Mouse (Mus musculus) cerebellum, postnatal 10 days (tissue): ENCODE measurements around the gene Gm20388.
"Not testable (repeated sequence)": the region's sequence is repeated elsewhere in the genome, so short reads cannot be mapped to it uniquely, and the experiment has no call there.

ENCODE experiments used
- DNase-seq, 2 experiments: peaks; one replicate each; pipeline ENCODE4 v3.0.0; 2021; ENCODE audit warnings: mixed read lengths in 2 of 2

The Gm20388 gene

DNA sequence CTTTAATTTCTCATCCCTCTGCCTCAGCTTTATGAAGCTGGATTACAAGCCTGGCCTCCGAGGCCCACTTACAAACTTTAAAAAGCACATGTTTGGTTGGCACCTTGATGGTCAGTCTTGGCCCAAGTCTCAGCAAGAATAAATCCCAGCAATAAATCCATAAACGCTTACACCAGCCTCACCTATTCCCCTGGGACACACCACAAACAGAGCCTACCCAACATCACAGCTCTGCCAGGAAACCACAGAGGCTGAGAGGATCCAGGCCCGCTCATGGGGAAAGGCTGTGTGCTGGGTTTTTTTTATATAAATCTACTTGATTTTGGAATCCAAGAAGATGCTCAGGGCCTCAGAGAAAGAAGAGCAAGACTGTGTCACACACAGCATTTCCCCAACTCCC is 1665.0 kb downstream of the Gm20388 start:
- no peak for DNase-seq

DNA sequence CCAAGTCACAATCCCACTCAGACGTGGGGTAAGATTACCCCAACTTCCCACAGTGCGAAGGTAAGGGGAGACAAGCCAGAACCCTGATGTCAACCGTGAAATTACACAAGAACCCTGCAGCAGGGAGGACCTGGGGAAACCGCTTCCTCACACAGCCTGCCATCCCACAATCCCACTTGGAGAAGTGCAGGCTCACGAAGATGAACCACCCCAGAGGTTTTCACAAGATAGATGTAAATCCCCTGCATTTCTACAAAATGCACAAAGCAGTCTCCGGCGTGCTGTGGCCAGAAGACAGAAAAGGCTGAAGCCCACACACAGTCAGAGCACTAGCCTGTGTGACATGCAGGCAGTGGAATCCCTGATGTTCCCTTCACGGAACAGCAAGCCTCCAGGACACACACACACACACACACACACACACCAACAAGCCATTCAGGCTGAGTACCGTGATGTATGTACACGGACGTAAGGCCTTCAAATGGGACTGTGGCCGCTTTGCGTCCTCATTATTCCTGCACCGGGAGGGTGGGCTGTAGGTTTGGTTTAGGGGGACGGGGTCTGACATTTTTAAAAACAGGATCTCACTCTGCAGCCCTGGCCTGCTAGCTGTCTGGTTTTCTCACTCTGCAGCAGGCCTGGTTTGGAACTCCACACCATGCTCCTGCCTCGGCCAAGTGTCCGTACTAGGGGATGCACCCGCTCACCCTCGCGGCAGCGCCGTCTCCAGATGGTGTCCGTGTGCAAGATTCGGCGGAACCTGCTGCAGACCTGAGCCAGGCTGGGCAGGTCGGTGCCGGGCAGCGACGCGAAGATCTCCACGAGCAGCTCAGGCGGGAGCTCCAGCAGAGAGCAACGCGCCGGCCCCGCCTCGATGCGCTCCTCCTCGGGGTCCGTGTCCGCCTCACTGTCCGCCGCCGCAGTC is 1667.4 kb downstream of the Gm20388 start:
- peak; percentile 44 to 48 for DNase-seq

DNA sequence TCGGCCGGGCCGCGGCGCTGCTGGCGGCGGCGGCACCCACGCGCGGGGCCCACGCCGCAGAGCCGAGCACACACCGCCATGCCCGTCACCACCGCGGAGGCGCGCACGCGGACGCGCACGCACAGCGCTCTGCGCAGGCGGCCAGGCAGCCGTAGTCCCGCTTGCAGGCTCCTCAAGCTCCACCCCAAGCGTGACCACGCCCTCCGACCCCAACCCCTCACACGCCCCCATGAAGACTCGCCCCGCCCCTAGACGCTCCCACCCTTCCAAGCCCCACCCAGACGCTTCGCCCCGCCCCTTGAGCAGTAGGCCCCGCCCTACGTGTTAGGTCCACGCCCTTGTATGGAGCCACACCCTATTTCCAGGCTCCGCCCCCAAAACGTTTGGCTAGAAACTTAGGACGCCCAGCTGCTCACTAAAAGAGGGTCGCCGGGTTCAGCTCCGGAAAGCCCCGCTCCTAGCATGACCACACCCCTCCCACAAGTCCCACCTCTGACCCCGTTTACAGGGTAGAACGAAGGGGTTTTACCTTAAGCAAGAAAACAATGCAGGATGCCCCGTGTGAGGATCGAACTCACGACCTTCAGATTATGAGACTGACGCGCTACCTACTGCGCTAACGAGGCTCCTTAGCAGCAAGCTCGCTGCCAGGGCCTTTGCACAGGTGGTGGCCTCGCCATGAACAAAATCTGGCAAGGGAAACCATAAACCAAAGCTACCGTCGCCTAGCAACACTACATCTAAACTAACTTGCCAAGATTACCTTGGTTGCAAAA is 1668.2 kb downstream of the Gm20388 start, which contains the start of gene Fbxo31:
TSS of gene Fbxo31 (minus strand) at position 131 of the 776 bp plus-strand sequence.
- peak; percentile 96 to 98 for DNase-seq

DNA sequence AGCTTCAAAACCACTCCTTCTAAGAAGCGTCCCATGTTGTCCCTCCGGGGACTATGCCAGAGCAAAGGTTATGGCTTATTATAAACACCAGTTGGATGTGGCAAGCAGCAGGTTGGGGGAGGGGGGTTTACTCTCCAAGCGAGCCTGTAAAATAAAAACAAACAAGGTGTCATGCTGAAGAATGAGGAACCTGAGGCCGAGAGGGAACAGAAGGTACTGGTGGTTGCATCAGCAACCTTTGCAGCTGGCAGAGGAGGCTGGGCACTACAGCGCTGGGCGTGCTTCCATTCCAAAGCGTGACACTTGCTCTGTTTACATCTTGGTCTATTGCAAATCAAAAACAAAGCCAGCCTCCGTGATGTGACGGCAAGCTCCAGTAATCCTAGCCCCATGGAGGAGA is 1669.8 kb downstream of the Gm20388 start:
- no peak for DNase-seq

DNA sequence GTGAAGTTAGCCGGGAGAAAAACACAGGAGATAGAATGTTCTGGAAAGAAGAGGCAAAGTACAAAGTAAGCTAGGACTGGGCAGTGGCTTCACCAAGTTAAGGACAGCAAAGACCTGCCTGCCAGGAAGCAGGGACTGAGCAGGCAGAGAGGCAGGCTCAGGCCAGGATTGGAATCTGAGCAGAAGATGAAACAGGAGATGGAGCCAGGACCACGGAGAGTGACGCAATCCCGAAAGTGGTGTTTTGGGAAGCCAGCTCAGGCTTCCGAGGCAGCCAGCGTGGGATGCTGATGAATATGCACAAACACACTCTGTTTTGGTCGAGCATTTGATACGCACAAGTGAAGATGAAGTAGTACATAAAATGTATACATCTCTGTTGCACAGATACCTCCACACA is 1673.0 kb downstream of the Gm20388 start:
- no peak for DNase-seq

DNA sequence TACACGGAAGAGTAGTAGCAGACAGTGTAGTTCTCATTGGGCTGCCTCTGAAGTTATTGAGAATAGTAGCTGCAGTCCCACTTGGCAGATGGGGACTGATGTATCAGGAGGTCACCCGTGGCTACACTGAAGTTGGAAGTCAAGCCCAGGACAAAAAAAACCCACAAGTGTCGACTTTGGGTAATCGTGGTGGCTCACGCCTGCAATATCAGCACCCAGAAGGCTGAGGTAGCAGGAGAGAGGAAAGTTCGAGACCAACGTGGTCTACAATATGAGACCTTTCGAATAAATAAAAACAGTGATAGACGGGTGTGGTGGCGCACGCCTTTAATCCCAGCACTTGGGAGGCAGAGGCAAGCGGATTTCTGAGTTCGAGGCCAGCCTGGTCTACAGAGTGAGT is 1674.1 kb downstream of the Gm20388 start:
- DNase-seq, result no peak

DNA sequence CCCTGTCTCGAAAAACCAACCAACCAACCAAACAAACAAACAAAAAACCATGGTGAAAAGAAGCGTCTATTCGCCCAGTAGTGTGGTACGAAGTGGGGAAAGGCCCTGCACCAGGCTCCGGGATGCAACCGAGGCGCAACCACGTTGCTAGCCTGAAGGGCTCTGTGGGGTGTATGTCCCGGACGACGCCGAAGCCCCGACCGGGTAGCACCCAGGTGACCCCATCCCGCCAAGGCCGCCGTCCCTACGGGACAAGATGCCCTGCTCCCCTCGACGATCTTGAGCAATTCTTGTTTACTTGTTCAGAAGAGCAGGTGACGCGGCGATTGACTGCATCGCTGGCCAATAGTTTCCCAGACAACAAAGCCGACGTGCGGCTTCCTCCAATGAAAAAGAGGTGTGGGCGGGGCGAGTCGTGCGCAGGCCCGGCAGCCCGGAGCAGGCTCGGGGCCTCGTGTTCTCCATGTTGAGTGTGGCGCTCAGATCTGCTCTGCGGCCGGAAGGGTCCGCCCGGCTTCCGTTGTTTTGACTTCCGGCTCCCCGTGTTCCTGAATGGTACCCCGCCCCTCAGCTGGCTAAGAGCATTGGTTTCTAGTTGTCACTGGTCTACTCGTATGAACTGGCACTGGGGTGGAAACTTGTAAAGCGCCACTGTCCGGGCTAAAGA is 1674.7 kb downstream of the Gm20388 start:
- peak; percentile 100 for DNase-seq

DNA sequence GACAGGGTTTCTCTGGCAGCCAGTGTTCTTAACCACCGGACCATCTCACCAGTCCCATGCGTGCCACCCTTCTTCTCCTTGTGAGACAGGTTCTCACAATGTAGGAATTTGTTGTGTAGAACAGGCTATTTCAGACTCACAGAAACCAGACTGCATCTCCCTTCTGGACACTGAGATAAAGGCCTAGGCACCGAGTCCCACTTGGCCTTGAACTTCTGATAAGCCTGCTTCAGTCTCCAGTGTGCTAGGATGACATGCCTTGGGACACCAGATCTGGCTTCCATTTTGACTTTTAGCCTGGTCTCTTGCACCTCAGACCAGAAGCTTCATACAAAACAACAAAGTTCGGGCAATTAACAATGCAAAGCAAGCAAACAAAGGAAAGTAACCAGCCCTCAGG is 1678.1 kb downstream of the Gm20388 start:
- DNase-seq, result no peak

DNA sequence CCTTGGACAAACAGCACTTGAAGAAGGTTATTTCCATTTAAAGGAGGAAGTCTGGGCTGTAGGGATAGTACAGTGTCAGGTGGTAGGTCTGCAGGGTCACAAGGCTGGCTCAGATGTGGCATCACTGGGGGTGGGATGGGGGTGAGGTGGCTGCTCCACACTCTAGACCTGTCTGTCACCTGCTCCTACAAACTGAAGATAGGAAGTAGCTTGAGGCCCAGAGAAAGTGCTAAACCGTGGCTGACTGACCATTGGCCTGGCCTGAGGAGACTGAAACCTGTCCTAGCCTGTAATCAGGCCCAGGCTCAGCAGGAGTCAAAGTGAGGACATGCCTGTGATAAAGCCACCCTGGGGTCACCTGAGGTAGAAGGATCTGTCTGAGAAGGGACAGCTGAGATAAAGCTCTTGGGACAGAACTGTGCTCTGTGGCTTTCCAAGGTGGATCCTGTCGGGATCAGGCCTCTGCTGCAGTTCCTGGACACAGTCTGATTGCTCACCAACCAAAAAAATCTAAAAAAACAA is 1678.6 kb downstream of the Gm20388 start:
- DNase-seq, result peak in 1 of 2 experiments; percentile 44

DNA sequence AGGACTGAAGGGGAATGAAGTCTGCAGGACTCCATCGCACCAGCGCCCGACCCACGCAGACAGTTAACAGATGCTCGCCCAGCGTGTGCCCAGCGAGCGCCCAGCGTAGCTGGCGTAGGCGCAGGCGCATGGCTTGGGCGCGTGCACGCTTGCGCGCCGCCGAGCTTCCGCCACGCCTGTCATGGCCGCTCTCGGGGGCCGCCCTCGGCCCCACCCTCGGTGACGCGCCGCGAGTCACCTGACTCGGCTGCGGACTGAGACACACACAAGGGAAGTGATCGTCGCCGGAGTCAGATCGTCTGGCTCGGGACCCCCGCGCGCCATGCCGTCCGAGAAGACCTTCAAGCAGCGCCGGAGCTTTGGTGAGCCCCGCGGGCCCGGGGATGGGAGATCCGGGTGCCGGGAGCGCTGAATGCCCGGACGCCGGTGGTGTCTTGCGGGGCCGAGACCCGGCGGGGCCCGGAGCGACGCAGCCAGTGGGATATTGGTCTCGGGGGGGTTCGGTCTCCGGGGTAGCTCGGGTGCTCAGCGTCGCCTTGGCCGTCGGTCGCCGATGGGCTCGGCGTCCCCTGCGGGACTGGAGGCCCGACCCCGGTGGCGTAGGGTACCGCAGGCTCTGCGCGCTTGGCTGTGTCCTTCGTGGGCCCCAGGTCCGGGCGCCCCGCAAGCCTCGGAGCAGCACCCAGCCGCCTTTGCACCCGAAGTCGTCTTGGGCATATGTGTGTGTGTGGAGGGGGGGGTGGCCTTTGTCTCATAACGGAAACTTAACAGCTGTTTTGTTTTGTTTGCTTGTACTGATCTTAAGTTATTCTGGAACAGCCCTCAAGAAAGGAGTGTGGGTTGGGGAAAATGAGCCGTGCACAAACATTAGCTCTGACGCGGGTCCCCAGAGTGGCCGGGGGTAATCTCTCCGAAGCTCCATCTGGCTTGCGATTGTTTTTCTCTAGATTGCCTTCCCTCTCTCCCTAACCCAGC is 1679.8 kb downstream of the Gm20388 start, which contains the start of gene Map1lc3b:
TSS of gene Map1lc3b (plus strand) at position 159 of the 975 bp plus-strand sequence.
- DNase-seq, result peak; percentile 98 to 99

DNA sequence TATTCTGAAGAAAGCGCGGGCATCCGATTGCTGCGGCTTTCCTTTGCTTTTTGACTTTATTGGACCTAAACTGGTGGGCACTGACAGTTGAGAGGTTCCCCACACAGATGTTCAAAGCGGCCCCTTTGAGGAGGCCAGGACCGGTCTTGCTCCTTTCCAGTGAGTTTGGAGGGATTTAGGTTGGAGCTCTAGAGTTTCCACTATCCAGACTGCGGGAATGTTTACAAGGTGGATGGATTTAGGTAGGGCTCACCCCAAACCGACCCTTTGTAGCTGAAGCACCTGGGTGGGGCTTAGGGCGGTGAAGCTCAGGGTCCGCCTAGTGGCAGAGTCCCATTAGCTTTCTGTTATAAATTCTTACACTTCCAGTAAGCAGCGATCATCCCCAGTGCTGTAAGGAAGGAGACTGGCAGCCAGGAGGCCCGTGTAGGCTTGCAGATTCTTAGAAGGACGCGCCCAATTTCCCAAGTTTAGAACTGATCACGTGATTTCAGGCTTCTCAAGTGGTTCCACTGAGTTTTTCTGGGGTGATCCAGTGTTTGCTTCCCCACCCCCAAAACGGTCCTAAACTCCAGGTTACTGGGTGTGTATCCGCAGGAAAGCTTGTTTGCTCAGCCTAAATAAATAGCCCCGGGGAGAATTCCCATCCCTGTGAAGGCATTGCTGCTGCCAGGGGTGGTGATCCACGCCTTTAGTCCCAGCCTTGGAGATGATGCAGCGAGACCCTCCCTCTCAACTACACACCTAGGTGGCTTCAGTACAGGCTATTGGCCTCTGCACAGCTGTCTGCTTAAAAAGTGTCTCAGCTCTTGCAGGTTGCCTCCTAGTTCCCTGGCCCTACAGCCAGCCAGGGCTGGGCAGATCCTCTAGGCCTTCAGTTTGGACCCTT is 1680.8 kb downstream of the Gm20388 start:
- peak; percentile 60 to 66 for DNase-seq

DNA sequence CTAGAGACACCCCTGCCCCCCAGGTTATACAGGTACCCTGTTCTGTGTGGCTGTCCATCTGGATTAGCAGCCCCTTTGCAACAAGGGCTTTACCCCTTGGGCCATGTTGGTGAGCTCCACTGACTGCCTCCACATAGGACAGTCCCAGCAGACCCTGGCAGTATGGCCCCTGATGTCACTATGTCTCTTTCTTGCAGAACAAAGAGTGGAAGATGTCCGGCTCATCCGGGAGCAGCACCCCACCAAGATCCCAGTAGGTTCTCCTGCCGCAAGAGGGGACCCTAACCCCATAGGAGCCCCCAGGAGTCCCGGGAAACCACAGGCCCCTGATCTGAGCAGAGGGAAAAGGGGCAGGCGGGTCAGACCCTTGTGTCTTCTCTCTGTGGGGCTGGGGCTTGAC is 1682.7 kb downstream of the Gm20388 start:
- DNase-seq, result no peak

DNA sequence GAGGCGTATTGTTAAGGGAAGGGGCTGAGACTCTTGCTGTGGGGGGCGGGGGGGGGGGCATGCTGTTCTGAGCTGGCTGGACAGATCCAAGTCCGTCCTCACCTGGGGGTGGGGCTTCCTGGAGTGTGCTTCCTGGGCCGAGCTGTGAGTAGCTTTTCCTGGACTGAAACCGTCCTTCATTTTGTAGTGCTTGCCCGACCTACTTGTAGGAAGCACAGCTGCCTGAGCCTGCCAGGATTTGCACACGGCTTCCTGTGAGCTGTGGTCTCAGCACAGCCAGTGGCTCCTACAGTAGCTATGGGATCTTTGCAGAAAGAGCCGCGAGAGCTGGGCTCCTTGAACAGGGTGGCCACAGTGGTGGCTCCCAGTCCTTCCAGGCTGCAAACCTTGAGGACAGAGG is 1683.3 kb downstream of the Gm20388 start:
- no peak for DNase-seq

DNA sequence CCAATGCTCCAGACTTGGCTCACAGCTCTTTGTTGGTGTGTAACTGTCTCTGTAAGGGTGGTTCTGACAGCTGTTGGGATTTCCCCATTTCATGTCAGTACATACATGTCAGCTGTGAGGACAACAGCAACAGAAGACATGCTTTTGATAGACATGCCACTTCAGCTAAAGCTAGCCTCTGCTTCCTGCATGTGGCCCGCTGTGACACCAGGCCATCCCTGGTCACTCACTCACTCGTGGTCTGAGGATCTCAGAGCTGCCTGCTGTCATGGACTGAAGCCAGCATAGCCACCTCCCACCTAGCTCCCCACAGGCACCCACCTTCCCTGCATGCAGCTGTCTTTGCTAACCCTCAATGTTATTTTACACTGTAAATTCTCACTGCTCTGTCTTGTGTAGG is 1686.9 kb downstream of the Gm20388 start:
- not testable (repeated sequence) for DNase-seq

DNA sequence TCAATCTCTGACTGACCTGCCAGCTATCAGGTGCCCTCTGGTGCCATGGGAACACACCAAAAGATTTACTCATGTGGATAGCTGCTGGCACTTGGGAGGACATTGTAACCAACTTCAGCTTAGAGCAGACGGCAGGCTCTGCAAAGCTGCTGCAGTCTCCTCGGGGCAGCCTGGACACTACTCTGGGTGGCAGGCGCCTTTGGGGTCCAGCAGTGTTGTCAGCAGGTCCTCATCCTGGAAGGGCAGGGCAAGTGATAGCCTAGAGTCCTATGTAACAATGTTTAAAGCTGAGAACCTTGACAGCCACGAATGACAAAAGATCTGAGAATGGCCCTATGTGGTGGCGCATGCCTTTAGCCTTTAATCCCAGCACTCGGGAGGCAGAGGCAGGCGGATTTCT is 1687.5 kb downstream of the Gm20388 start:
- DNase-seq, result no peak

DNA sequence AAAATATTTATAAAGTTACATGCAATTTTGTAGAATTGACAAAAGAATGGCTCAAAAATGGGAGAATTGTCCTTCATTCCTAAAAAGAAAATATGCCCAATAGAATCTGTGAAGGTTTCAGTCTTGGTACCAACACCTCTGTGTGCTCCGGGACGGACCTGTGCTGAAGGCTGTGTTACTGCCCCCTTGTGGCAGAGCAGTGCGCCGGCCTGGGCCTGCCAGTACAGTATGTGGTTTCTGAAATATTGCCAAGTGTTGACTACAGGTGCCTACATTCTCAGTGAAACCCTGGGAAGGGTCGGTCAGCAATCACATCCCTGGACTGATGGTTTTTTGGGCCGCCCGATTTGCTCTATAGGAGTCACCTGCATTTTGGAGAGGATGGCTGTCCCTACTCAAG is 1688.3 kb downstream of the Gm20388 start:
- peak; percentile 94 to 95 for DNase-seq

DNA sequence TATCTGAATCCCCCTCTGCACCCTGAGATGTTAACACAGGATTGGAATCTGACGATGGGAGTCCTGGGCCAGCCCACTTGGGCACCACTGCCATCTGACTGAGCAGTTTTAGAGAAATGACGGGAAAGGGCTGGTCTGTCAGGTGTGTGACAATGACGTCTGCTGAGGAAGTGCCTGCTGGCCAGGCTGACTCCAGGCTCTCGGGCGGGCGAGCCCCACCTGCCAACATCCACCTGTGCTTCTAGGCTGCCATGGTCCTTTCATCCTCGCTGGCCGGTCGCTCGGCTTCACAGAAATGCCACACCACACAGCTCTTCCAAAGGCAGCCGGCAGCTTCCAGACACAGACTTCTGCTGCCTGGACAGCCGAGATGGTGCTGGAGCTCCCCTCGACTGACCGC is 1689.2 kb downstream of the Gm20388 start:
- no peak for DNase-seq

DNA sequence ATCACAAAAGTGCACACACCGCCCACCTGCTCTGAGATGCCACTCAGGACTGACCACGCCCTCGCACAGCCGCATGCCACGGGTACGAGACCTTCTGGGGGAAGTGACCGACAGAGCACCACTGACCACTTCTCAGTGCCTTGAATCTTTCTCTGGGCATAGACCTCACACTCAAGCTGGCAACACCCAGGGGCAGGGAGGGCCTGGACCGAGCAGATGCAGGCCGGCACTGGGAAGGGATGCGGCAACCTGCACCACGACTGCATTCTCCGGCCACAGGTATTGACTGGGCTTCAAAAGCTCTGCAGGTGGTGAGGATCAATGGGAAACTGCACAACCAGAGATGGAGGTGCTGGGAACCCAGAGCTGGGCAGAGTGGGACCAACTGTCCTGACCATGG is 1691.8 kb downstream of the Gm20388 start:
- DNase-seq, result peak in 1 of 2 experiments; percentile 24

DNA sequence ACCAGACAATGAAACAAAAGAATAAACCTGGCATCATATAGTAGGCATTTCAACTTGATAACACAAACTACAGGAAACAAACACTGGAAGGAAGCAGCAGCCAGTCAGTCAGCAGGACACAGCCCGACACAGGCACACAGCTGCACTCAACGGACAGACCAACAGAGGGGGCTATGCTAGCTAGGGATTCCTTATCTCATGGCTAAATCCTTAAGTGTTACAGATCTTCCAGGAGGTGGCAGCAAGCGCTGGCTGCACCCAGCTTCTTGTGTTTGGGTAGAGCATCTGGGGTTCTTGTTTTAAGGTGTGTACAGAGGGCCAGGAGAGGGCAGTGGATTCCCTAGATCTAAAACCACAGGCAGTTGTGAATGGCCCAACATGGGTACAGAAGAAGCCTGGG is 1692.2 kb downstream of the Gm20388 start:
- peak; percentile 81 to 84 for DNase-seq

DNA sequence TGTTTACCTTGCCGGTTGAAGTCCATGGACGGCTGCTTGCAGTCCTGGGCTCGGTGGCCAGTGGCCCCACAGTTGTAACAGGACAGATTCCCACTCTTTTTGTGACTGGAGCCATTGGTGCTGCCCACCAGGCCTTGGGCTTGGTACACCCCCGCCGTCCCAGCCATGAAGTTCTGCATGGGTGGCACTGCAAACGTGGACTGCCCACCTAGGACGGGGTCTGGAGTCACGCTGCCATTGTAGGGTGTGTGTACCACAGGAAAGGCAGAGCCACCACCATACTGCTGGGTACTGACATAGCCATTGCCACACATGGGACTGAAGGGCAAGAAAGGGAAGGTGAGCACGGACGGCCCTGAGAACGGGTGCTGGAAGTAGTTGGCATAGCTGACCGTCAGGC is 1693.2 kb downstream of the Gm20388 start:
- DNase-seq, result no peak

DNA sequence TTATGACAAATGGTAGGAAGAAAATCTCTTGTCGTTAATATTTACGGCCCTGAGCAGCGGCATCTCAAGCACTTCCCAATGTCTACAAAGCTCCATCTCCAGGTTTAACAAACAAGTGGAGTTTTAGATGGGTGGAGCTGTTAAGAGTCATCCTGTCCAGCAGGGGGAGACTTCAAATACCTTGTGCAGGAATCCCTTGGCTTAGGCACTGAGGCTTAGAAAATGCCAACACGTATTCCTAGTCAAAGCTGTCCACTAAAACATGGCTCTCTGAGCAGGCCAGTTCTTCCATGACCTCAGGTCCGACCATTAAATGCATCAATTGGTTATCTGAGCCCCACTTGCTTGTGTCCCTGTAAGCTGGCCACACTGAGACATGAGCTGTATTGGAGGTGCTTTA is 1697.0 kb downstream of the Gm20388 start:
- DNase-seq, result peak in 1 of 2 experiments; percentile 54
